In the genomic region with DNA sequence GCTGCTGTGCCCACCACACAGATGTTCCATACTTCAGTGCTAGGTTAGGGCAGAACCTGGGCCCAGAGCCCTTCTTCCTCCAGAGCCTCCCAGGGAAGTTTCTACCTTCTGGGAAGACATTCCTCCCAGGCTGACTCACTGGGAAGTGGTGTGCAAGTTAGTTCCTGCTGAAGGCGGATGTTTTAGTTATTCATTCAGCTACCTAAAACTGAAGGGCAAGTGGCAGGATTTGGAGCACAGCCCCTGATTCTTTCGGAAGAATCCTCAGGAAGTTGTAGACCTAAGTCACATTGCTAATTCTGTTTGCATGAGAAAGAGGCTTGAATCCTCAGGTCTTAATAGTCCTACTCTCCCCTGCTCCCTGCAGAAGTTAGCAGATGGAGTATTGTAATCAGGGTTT, we compare ENCODE assay signal across 13 mouse cellular contexts. TPM values are rescaled to one million over a fixed set of nuclear protein-coding genes. Genes with fewer than 3 reads are reported as not detected.
DNase-seq lines count a peak whose midpoint lies in the region; ATAC-seq and TF ChIP-seq lines count a peak whose summit lies in the region.
"Had no signal": no experiment of that assay in that cellular context is flagged by ENCODE, and none has a peak within 500 bp of the region (broad histone marks: within the 10 kb centered on the region; RNA-seq: fewer than 3 reads in every experiment).

No protein-coding gene starts in this region.

- peak; percentile 21 for ATAC-seq in lung, postnatal 0 days
- ATAC-seq: forebrain, embryonic 15.5 days had no signal

- TF ChIP-seq POLR2A in kidney, adult 2 months (IDR thresholded peaks at IDR 0.05; ENCODE audit: low read depth, low read length) = no peak

- no peaks in the 10 kb centered on the region; the same call in 1 of the 2 replicates for H3K36me3 ChIP-seq in kidney, adult 2 months (ENCODE audit: control insufficient read depth, insufficient read depth, low read length)
- H3K36me3 ChIP-seq in lung, postnatal 0 days (ENCODE audit: insufficient read depth, low read length) = peaks cover 32% of the 10 kb centered on the region; the same call in 1 of the 2 replicates

- 0 out of 2 replicates have a peak, but pooled peaks cover 7% of the 10 kb centered on the region for H3K4me1 ChIP-seq in kidney, adult 2 months (ENCODE audit: control insufficient read depth, insufficient read depth, low read length)
- H3K4me1 ChIP-seq in lung, postnatal 0 days (ENCODE audit: insufficient read depth, low read depth, low read length) = peaks cover 8% of the 10 kb centered on the region; the same call in 1 of the 2 replicates
- peaks cover 7% of the 10 kb centered on the region; the same call in 1 of the 2 replicates for H3K4me1 ChIP-seq in brown adipose tissue, adult 24 weeks (ENCODE audit: control insufficient read depth, insufficient read depth, insufficient read length, low read length)

- H3K9me3 ChIP-seq in lung, postnatal 0 days (ENCODE audit: low read length) = no peaks in the 10 kb centered on the region
- H3K9me3 ChIP-seq: forebrain, embryonic 15.5 days had no signal

- no peak overlapping the region for H3K4me3 ChIP-seq in kidney, adult 2 months (ENCODE audit: insufficient read depth, low read depth, low read length)
- H3K4me3 ChIP-seq in lung, postnatal 0 days (ENCODE audit: low read depth, low read length) = no peak overlapping the region
- no peak overlapping the region for H3K4me3 ChIP-seq in brown adipose tissue, adult 24 weeks (ENCODE audit: insufficient read depth, low read depth, low read length)
- H3K4me3 ChIP-seq: forebrain, embryonic 15.5 days had no signal

- peak overlapping the region; percentile 61 for H3K27ac ChIP-seq in kidney, adult 2 months (ENCODE audit: insufficient read depth, low read depth, low read length)
- H3K27ac ChIP-seq in lung, postnatal 0 days (ENCODE audit: low read length) = peak overlapping the region; percentile 74
- peak overlapping the region; percentile 46; the same call in 1 of the 2 replicates for H3K27ac ChIP-seq in brown adipose tissue, adult 24 weeks (replicated peaks; ENCODE audit: low read depth, low read length)
- H3K27ac ChIP-seq: forebrain, embryonic 15.5 days had no signal

- WGBS in kidney, adult 2 months = 72% methylated on average over 2 of the region's 2 CpGs
- WGBS in lung, postnatal 0 days = 58% methylated on average over 2 of the region's 2 CpGs

- DNase-seq in kidney, adult 2 months = peak; percentile 42
- no peak for DNase-seq in kidney, adult 8-10 months
- peak; percentile 12 for DNase-seq in lung, postnatal 0 days (ENCODE audit: low spot score)
- DNase-seq in lung, postnatal 25 days (ENCODE audit: low spot score) = no peak
- no peak for DNase-seq in frontal cortex, postnatal 25 days (ENCODE audit: low spot score in 2 of 2)
- DNase-seq in cerebellum, postnatal 4 days (ENCODE audit: low spot score in 2 of 2) = no peak
- DNase-seq: adrenal gland, postnatal 14 days; cerebellum, adult 11-12 months; gastrocnemius, postnatal 36 days; liver; retina, postnatal 1 day had no signal

- H3K9ac ChIP-seq in lung, postnatal 0 days (replicated peaks; ENCODE audit: low read depth) = no peak overlapping the region
- H3K9ac ChIP-seq: forebrain, embryonic 15.5 days had no signal

- TF ChIP-seq EP300 in lung, postnatal 0 days (IDR thresholded peaks at IDR 0.05) = peak; percentile 40; the same call in 1 of the 2 replicates

- no peak overlapping the region for H3K4me2 ChIP-seq in lung, postnatal 0 days (replicated peaks; ENCODE audit: low read depth, low read length)
- H3K4me2 ChIP-seq: forebrain, embryonic 15.5 days had no signal

- TF ChIP-seq CTCF in kidney, adult 2 months (conservative IDR thresholded peaks at IDR 0.05; ENCODE audit: insufficient read depth, insufficient read length, low read depth, low read length) = no peak
- TF ChIP-seq CTCF in lung, postnatal 0 days (IDR thresholded peaks at IDR 0.05) = no peak

- H3K27me3 ChIP-seq in kidney, adult 2 months (replicated peaks; ENCODE audit: control insufficient read depth, insufficient read depth, low read length) = no peaks in the 10 kb centered on the region
- no peaks in the 10 kb centered on the region for H3K27me3 ChIP-seq in lung, postnatal 0 days (replicated peaks; ENCODE audit: insufficient read depth, low read length)
- H3K27me3 ChIP-seq: forebrain, embryonic 15.5 days had no signal

RNA-seq across cellular contexts. Expression of gene Inpp5k, which starts 9.4 kb away (rescaled TPM):
- 69.1 and 71.5 TPM in 2 replicates for polyA plus RNA-seq in kidney, adult 2 months (2012; rRNA removed)
- polyA plus RNA-seq in lung, postnatal 0 days (2015; fragmentation: Nextera tagmentation; extraction: Ambion mirVana) = 60.2 and 71.4 TPM in 2 replicates
- 19.1 and 24.1 TPM in 2 replicates for polyA plus RNA-seq in brown adipose tissue, adult 24 weeks (2012; ENCODE audit: insufficient read depth, insufficient read length, missing spikeins)

RNA-seq across cellular contexts. Expression of gene Myo1c, which starts 28.9 kb away (rescaled TPM):
- polyA plus RNA-seq in kidney, adult 2 months (2012; rRNA removed) = 88.9 and 99.7 TPM in 2 replicates
- 88.5 and 102 TPM in 2 replicates for polyA plus RNA-seq in lung, postnatal 0 days (2015; fragmentation: Nextera tagmentation; extraction: Ambion mirVana)
- 65.7 and 72.5 TPM in 2 replicates for polyA plus RNA-seq in brown adipose tissue, adult 24 weeks (2012; ENCODE audit: insufficient read depth, insufficient read length, missing spikeins)

RNA-seq across cellular contexts. Expression of gene Pitpna, which starts 33.5 kb away (rescaled TPM):
- 43.8 and 60.3 TPM in 2 replicates for polyA plus RNA-seq in kidney, adult 2 months (2012; rRNA removed)
- 71.1 and 74.4 TPM in 2 replicates for polyA plus RNA-seq in lung, postnatal 0 days (2015; fragmentation: Nextera tagmentation; extraction: Ambion mirVana)
- 75.9 and 86.5 TPM in 2 replicates for polyA plus RNA-seq in brown adipose tissue, adult 24 weeks (2012; ENCODE audit: insufficient read depth, insufficient read length, missing spikeins)

RNA-seq across cellular contexts. Expression of gene Crk, which starts 57.6 kb away (rescaled TPM):
- polyA plus RNA-seq in kidney, adult 2 months (2012; rRNA removed) = 48.4 and 62.4 TPM in 2 replicates
- polyA plus RNA-seq in lung, postnatal 0 days (2015; fragmentation: Nextera tagmentation; extraction: Ambion mirVana) = 83.8 and 90.3 TPM in 2 replicates
- 56.9 and 64.4 TPM in 2 replicates for polyA plus RNA-seq in brown adipose tissue, adult 24 weeks (2012; ENCODE audit: insufficient read depth, insufficient read length, missing spikeins)

Comparison
In these comparisons a context has a peak if more than half of its experiments do, and no peak if none do; other contexts are left out.
1. DNase-seq: peak in kidney, adult 2 months (single experiment) and lung, postnatal 0 days (single experiment); none in kidney, adult 8-10 months (0 of 2), lung, postnatal 25 days (single experiment), frontal cortex, postnatal 25 days (0 of 2) and cerebellum, postnatal 4 days (0 of 2).
2. Peak in every context shown above with its lines, with median percentiles within 50 percentile points of each other: H3K27ac ChIP-seq.